Mouse (Mus musculus) thymus, postnatal 4 days (tissue): Measurements from ENCODE around the gene Fbxl17.

ENCODE experiments used
- DNase-seq: peaks from one replicate; pipeline ENCODE4 v3.0.0; 2021

The Fbxl17 gene

DNA sequence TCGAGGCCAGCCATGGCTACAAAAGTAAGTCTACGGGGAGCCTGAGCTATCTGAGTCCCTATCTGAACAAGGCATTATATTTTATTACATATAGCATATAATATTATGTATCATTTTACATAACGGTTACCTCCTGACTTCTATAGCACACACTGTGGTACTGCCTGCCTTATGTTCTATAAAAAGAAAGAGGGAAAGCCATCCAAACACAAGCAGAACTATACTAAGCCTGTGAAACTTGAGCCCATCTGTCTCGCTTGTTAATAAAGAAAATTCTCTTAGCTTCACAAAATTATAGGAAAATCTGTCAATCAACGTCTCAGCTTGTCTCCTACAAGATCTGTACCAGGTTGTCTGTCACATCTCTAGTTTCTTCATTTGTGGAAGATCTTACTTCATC, 173.6 kb downstream of the Fbxl17 start:
- DNase-seq: no peak

DNA sequence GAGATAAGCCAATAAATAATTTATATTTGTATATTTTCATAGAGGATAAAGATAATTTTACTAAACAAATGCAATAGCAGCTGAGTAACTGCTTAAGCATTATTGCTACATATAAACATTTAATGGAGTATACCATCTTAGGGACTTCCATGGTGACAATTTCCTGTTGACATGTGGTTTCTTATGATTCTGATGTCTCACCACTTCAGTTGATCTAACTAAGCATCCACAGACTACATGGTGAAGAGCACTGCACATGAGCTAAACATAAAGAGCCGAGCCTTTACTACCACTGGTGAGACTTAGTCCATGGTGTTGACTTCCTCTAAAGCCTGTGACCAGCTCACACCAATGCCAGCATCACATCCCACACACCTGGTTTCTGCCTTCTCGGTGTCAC, 175.1 kb downstream of the Fbxl17 start:
- DNase-seq: no peak

DNA sequence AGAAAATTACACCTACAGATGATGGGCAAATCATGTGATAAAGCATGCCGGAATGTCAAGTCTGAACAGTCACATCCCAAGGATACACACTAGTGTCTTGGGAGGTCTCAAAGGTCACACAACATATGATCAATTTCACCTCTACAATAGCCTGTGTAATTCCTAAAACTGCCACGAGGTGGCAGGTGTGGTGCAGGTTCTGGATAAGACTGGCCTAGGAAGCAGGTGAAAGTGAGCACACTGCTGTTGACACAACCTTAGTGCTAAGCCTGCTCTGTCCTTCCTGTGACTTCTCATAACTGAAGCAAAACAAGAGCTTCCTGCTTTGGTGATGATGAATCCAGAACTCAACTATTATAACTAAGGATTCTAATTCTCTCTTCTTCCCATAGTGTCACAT, 175.8 kb downstream of the Fbxl17 start:
- DNase-seq: peak; percentile 82

DNA sequence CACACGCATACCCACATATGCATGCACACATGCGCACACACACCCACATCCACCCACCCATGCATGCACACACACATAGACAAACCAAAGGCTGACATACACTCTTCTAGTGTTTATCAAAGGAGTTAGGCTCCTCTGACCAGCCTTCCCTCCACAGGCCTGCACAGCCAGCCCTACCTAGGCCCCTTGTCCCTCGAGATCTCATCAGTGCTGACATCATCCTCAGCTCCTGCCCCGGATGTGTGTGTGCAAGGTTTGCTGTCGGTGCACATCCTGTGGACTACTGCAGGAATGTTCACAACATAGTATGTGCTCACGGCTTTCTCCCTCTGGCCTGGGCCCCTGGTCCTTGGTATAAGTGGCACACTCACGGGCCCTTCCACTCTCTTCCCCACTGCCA, 177.0 kb downstream of the Fbxl17 start:
- no peak for DNase-seq

DNA sequence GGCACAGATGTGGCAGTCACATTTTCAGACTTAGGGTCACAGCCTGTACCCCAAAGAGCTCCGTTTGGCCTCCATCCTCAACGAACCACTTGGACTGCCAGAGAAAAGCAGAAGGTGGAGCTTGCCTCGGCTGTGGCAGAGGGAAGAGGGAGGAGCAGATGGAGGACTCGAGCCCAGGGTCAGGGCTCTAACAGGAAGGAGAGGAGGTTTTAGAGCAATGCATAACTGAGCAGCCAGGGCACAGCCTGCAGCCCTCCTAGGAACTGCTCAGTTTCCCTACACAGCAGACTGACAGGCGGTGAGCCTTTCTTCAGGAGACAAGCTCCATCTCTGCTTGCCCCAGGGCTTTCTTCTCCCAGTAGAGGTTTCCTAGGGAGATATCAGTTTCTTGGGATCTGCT, 178.5 kb downstream of the Fbxl17 start:
- no peak for DNase-seq

DNA sequence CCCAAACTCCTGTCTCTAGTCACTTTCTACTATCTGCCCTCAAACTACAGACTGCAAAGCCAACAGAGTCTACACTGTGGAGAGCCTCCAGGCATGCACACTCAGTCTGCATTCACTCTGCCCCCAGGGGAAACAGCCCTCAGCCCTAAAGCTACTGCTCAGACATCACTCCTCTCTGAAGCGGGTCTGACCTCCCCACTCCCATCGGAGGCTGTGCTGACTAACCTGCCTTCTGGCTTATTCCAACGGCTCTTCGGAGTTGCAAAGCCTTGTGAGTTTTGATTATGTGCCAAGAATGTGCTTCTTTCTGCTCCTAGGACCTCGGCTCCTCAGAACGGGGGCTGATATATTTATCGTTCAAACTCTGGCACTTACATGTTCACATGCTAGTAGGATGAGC, 182.3 kb downstream of the Fbxl17 start:
- DNase-seq: no peak

DNA sequence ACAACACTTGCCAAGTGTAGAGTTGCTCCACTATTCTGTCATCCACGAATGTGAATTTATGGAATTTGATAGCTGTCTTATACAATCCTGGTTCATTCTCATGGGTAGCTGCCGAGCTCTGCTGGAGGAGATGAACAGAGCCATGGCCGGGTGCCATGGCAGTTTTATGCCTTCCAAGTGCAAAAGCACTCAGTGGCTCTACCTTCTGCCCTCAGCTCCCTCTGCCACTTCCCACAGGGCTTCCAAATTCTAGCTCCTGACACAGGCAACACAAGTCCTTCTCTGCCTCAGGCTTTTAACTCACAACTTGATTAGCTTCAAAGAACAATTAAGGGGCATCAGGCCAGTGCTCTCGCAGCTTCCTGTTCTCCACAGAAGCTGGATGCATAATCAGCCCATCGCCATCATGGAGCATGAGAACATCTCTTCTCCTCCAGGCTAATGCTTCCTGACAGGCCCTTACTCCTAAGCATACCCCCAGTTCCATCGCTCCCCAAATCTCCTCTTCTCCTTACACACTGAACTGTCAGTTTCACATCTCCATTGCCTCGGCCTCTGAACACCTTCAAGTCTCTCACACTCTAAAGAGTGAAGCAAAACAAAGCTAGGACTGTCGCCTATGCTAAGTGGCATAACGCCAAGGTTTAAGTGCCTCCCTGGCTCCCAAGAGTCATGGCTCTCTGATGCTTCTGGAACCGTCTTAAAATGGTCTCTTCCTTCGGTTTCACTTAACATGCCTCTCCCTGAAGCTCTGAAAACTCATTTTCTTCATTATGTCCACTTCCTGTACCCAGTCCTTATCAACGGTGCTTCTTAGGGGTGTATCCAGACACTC, 184.0 kb downstream of the Fbxl17 start:
- DNase-seq: no peak

DNA sequence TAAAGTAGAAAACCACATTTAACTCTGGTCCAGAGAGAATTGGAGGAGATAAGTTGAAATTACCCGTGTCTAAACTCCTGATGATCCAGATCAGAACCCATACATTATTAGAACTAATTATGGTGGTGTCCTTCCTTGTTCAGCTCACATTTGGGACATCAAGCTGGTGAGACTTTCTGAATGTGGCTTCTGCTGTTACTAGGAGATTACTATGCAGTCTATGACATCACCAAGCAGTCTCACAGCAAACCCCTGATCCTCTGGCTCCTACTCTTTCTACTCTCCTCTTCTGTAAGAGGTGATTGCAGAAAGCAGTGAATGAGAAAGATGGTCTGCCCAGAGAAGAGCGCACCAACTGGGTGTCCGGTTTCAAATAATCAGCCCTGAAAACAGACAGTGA, 187.0 kb downstream of the Fbxl17 start:
- no peak for DNase-seq

DNA sequence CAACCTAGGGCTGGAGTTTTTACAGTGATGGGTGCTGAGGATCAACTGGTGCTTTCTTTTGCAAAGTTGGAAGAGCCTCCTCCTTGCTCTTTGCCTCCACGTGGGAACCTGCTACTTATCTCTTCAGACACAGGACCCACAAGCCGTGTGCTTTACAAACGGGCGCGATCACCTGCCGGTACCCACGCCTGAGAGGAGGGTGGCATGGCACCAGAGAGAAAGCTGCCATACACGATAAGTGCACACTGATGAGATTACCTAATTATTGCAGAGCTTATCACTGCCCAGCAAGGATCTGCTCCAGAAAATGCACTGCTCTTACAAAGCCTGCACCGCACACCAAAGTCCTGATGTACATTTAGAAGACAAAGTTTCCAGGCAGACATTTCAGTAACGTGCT, 187.5 kb downstream of the Fbxl17 start:
- DNase-seq: no peak

DNA sequence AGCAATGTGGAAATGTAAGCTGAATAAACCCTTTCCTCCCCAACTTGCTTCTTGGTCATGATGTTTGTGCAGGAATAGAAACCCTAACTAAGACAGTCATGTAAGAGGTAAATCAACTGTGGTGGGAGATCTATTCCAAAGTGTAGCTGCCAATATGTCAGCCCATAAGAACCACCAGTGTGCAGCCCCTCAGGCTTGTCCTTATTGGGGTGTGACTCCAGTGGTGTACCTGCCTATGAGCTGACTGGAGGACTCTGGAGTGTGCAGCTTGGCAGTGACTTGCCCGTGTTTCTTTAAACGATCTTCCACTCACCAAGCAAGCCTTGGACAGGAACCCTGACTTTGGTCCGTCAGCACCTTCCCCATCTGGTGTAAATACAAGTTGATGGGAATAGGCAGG, 188.2 kb downstream of the Fbxl17 start:
- DNase-seq: no peak

DNA sequence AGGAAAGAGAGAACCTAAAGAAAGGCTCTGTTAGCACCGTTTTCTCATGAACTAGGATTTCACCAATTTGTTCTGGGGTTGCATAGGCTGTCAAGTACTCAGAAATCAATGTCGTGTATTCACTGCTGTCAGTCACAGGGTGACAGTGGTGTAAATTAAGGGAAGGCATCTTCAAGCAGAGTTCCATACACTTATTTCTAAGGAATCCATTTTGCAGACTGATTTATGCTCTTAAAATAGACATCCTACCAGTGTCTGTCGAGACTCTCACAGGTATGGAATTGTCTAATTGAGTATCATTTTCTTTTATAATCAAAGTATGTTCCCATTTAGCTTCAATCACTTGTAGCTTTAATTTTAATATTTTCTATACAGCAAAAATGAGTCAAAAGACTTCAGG, 189.8 kb downstream of the Fbxl17 start:
- no peak for DNase-seq

DNA sequence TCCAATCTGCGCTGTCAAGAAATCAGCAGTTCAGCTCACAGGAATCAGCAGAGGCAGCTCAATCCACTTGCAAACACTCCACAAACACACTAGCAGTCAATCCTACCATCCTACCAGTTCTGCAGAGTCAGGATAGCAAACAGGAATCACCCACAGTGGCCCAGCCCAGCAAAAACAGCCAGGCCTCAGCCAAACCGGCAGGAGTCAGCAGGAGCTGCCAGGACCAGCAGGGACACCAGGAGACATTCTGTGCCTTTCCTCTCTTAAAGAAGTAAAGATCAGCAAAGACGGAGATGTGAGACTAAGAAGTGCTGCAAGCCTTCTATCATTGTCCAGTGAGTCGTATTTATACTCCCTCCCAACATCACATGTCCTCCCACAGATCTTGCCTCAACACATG, 196.0 kb downstream of the Fbxl17 start:
- no peak for DNase-seq

DNA sequence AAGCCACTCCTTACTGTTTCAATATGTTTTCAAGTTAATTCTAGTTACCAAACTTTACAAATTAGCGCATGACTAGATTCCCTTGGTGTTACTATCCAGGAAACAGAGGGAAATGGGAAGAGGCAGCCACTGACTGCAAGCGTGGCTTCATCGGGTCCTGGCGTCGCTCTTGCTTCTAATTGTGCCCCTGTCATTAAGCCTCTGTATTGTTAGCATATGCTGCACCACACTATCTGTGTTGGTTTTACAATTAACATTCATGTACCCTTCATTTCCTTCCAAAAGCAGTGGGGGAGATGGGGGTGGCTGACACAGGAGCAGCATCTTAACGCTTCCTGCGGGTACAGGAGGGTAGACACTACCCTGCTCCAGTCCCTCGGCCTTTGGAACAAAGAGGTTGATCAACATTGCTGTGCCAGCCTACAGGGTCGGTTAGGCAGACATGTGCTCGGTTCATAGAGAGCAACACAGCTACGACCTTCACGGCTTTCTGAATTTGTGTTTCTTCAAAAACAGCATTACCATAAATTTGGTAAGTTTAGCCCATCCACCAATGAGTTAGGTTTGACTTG, 197.9 kb downstream of the Fbxl17 start:
- no peak for DNase-seq

DNA sequence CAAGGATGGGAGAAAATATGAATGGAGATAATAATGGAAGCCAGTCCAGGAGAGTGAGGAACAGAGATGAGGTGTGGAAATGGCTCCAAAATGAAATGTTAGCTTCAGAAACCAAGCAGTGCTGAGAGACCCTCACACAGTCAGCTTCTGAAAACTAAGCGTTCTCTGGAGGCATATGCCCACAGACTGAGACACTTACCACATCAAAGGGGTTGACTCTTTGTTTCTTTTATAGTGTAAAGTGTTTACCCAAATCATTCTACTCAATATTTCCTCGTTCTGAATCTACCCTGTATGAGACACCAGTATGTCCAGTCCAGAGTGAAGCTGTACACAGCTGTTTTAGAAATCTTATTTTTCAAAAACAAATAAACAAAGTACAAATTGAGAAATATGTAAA, 204.3 kb downstream of the Fbxl17 start:
- DNase-seq: no peak

DNA sequence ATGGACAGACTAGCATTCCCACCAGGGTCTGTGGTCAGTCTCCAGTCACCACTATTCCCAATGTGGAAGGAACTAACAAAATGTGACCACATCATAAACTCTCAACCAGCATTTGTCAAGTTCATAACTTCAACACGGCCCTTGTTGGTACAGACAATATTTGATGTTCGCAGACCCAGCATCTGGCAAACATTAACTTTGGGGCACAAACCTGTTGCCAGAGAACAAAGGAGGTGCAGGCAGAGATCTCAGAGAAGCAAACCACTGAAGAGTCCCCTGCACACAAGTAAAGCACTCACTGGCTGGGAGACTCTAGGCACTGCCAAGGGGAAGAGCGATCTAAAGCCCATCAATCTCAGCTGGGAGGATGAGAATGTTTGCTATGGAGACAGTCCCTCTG, 204.9 kb downstream of the Fbxl17 start:
- DNase-seq: no peak

DNA sequence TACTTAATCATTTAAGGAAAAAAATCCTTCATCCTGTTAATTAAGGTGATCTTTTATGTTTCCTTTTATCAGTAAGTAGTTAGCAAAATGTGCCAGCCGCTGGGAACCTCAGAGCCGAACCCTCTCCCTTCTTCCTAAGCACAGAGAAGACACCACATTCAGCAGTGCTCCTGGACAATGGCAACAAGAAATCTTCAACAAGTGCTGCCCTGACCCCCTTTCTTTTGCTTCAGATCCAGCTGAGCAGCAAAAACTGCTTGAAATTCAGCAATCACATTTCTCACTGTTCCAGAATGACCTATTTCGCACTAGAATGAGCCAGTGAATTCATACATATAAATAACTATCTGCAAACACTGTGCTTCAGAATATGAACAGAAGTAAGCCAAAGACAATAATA, 205.8 kb downstream of the Fbxl17 start:
- DNase-seq: no peak

DNA sequence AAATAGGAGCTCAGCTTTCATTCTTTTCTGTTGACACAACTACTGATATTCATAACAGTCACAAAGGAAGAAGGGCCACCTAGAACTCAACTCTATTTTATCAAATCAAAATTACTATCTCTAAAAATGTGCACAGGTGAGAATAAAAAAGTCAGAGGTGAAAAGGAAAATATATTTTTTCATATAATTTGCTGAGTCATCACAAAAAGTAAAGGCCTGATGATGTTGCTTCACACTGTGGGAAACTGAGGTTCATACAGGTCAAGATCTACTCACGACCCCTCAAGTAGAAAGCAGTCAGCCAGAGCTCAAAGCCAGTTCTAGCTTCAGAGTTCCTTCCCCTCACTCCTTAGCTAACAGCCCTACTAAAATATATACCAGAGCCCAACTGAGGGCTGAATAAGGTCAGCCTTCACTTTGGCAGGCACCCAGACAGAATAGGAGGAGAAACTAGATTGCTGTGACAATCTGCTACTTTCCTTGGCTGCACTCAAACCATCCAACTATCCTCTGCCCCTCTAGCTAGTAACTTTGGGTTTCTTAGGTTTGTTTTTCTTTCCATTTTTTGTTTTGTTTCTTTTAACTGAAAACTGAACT, 210.4 kb downstream of the Fbxl17 start:
- DNase-seq: no peak

DNA sequence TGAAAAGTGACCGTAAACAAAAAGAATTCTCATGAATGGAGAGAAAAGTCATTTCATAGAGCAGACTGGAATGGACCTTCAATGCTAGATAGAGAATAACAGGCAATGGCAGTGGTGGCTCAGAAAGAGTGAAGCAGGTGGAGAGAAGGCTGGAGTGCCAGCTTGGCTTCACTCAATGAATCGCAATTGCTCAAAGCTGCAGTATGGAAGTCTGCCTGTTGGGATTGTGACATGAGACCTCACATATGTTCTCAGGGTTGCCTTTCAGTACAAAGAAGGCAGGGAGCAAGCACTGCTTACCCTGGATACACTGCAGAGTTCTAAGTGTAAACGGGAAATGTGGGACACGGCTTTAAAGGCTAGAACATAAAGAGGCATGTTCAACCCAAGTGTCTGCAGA, 211.0 kb downstream of the Fbxl17 start:
- DNase-seq: no peak

DNA sequence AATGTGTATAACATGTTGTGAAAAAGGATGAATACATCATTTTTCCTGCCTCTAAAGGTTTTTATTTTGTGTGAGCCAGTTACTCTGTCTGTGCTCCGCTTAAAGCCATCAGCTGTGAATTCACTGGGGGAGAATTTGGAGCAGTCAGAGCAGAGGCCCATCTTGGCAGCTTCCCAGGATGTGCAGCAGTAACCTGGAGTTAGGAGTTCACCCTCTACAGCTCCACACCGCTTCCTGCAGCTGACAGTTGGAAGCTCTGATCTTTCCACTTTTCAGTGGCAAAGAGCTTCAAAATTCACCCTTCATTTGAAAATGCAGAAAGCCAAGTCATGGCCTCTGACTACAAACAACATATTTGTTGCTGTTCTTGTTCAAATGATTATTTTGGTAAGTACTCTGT, 212.4 kb downstream of the Fbxl17 start:
- DNase-seq: no peak

DNA sequence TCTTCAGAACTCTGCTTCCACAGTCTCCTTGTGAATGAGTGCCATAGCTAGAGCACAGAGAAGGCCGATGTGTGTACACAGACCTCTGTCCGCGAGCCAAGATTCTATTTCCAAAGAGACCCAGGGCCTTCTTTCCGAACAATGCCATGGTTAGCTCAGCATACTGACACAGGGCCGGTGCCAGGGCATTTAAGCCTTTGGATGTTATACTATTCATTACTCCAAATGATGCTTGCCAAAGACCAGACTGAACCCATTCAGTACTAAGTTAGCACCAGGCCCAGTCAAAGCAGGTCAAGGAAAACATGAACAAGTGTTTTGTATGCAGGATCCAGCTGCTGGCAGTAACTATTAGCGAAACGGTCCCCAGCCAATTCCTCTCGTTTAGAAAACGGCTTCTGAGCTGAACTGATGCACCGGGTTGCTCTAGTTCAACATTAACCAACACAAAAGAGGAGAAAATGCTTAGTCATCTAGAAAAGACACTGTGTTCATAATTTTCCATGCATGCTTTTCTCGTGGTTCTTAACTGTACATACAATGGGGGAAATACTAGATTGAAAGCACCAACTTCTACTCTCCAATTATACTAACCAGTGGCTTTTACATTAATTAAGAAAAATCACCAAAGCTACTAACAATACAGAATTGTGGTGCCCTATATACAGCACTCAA, 214.4 kb downstream of the Fbxl17 start:
- no peak for DNase-seq

DNA sequence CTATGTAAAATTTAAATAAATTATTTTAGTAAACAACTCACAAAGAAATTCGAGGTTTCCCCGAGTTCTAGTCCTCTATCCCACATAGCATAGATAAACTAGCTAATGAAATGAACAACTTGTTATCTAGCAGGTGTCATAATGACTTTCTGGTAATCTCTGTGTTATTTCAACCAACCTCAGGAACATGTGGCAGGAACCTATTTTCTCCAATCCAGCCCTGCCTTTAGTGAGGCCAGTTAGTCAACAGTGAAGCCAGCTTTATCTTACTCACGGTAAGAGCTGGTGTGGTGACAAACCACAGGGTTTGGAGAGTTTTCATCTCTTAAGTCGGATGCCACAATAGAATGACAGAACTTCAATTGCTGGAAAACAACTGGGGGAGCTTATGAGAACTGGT, 215.7 kb downstream of the Fbxl17 start:
- no peak for DNase-seq

DNA sequence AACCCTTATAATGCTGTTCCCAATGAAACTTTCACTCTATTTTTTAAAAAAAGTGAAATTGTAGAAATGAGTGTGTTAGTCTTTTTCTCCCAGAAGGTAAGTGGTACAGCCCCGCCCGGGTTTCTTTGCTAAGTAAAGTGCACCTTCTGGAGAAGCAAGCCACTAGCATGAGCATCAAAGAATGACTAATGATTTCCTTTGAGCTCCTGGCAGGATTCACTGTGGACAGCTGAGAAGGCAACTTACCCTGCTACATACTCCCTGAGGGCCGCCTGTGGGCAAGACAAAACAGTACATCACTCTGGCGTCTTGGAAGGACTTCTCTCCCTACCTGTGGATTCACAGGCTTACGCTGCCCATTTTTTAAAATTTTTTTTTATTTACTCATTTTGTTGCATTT, 217.8 kb downstream of the Fbxl17 start:
- no peak for DNase-seq

DNA sequence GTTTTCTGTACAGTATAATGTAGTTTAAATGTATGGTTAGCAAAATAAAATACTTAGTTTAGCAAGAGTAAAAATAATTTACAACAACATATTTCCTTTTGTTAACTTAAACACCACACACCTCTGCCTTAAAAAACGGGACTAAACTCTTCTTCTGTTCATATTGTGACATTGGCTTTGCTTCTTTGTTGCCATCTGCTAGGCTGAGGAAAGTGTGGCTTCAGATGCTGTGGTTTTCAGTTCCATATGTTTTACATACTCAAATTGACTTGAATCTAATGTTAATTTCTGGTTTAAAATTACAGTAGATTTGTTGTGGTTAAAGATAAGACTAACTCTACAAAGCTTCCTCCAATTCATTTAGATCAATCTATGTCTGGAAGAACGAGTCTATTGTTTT, 218.8 kb downstream of the Fbxl17 start:
- DNase-seq: no peak

DNA sequence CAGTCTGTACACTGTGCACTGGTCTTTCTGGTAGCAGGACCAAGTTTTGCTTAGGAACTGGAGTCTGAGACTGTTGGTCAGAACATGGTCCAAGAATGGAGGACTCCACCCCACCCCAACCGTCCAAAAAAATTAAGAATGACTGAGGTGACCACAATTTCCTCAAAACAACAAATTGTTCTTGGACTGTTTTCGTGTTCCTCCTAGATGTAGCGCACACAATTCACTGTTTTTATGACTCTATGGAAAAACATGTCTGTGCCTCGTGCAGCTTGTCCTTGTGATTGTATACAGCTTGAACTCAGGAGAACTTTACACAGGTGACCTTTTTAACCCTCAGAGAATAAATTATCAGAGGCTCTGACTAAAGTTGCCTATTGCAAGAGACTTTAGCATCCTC, 220.7 kb downstream of the Fbxl17 start:
- no peak for DNase-seq
